Mouse (Mus musculus): ENCODE results near the gene Bmp7.

- no peak for TF ChIP-seq POLR2A (IDR thresholded peaks at IDR 0.05; ENCODE audit: control insufficient read depth, extremely low read depth, insufficient read depth, low read length, poor library complexity)
- TF ChIP-seq CTCF (IDR thresholded peaks at IDR 0.05; ENCODE audit: borderline replicate concordance, control insufficient read depth, extremely low read depth, insufficient read depth, low read length, poor library complexity) = no peak
Observed at GRCm38 (mm10) chr2:172842306-172842705, 97.8 kb downstream of the Bmp7 start.
